ENCODE assay signal across 28 mouse cellular contexts in the genomic region with DNA sequence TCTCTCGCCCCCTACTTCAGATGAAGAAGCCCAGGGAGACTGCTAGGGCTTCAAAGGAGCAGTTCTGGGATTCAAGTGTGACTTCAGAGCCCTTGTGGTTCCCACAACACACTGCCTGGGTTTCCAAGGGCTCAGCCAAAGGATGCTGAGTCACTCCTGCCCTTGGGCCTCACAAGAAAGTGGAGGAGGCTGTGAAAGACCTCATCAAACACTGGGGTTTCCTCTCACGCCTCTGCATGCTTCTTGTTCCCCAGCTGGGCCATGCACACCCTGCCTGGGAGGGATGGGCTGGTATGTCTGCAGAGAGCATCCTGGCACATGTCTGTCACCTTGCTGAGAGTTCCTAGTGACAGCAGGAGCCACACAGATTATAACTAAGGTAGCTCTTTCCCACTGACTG.
DNase-seq lines count a peak whose midpoint lies in the region; ATAC-seq lines count a peak whose summit lies in the region.
"Had no signal": no experiment of that assay in that cellular context is flagged by ENCODE, and none has a peak within 500 bp of the region (broad histone marks: within the 10 kb centered on the region; RNA-seq: fewer than 3 reads in every experiment).

No protein-coding gene starts in this region.

- H3K36me3 ChIP-seq in hindbrain, embryonic 14.5 days (replicated peaks; ENCODE audit: control insufficient read depth, insufficient read depth) = no peaks in the 10 kb centered on the region
- H3K36me3 ChIP-seq: forebrain, embryonic 12.5 days; G1E; heart, embryonic 13.5 days; liver, embryonic 12.5 days; midbrain, embryonic 12.5 days; stomach, embryonic 15.5 days had no signal

- no peak overlapping the region for H3K4me2 ChIP-seq in hindbrain, embryonic 14.5 days (replicated peaks)
- H3K4me2 ChIP-seq: forebrain, embryonic 12.5 days; heart, embryonic 13.5 days; liver, embryonic 12.5 days; midbrain, embryonic 12.5 days; stomach, embryonic 15.5 days had no signal

- no peak overlapping the region for H3K27ac ChIP-seq in hindbrain, embryonic 14.5 days
- H3K27ac ChIP-seq: forebrain, embryonic 12.5 days; heart, embryonic 13.5 days; hindbrain, postnatal 0 days; layer of hippocampus, adult 2 months; liver, embryonic 12.5 days; midbrain, embryonic 12.5 days; stomach, embryonic 15.5 days had no signal

- 69% methylated on average over 2 of the region's 2 CpGs for WGBS in hindbrain, embryonic 14.5 days

- H3K4me1 ChIP-seq in hindbrain, embryonic 14.5 days (replicated peaks; ENCODE audit: control insufficient read depth, insufficient read depth, low read length) = peaks cover 9% of the 10 kb centered on the region
- H3K4me1 ChIP-seq: heart, embryonic 13.5 days; liver, embryonic 12.5 days; midbrain, embryonic 12.5 days; stomach, embryonic 15.5 days had no signal

- H3K4me3 ChIP-seq in hindbrain, embryonic 14.5 days (replicated peaks; ENCODE audit: low read length) = no peak overlapping the region
- H3K4me3 ChIP-seq: erythroblast, embryonic 14.5 days; forebrain, embryonic 12.5 days; heart, embryonic 13.5 days; layer of hippocampus, adult 2 months; liver, embryonic 12.5 days; midbrain, embryonic 12.5 days; stomach, embryonic 15.5 days had no signal

- H3K9me3 ChIP-seq in hindbrain, embryonic 14.5 days (ENCODE audit: control insufficient read depth, low read length) = no peaks in the 10 kb centered on the region
- H3K9me3 ChIP-seq: forebrain, embryonic 12.5 days; heart, embryonic 13.5 days; liver, embryonic 12.5 days; megakaryocyte, embryonic 14.5 days; midbrain, embryonic 12.5 days; stomach, embryonic 15.5 days had no signal

- H3K27me3 ChIP-seq in hindbrain, embryonic 14.5 days (ENCODE audit: control insufficient read depth, insufficient read depth, low read length) = no peaks in the 10 kb centered on the region
- H3K27me3 ChIP-seq: liver, embryonic 12.5 days; stomach, embryonic 15.5 days had no signal

- no peak overlapping the region for H3K9ac ChIP-seq in hindbrain, embryonic 14.5 days
- H3K9ac ChIP-seq: forebrain, embryonic 12.5 days; forebrain, postnatal 0 days; heart, embryonic 13.5 days; liver, embryonic 12.5 days; liver, postnatal 0 days; midbrain, embryonic 12.5 days; stomach, embryonic 15.5 days had no signal

- peak; percentile 85 for DNase-seq in 3T3-L1 (ENCODE audit: low read depth, low spot score)
- peak; percentile 71 for DNase-seq in CD4-positive helper T cell, adult 2 months (ENCODE audit: low read depth, low spot score)
- peak; percentile 35 for DNase-seq in brain, adult 2 months (ENCODE audit: low read depth, low spot score)
- peak; percentile 22 for DNase-seq in thymus, postnatal 25 days
- DNase-seq in hindbrain, embryonic 14.5 days (ENCODE audit: low spot score) = no peak
- DNase-seq in right cerebral cortex, postnatal 4 days = no peak
- DNase-seq in gastrocnemius, adult 8-10 months (ENCODE audit: low spot score in 2 of 2) = no peak
- DNase-seq: adrenal gland, adult 2 months; cerebellum, adult 2 months; cerebellum, postnatal 14 days; forebrain, postnatal 0 days; gastrocnemius, postnatal 10 days; heart, postnatal 10 days; kidney, postnatal 25 days; left cerebral cortex, postnatal 4 days; liver, postnatal 0 days; lung, postnatal 36 days had no signal

- no peak for ATAC-seq in hindbrain, embryonic 14.5 days (ENCODE audit: low FRiP score)
- ATAC-seq: forebrain, postnatal 0 days; hindbrain, postnatal 0 days; intestine, embryonic 16.5 days; liver, embryonic 12.5 days; liver, postnatal 0 days had no signal

Comparison
In these comparisons a context has a peak if more than half of its experiments do, and no peak if none do; other contexts are left out.
1. DNase-seq: peak in 3T3-L1 (single experiment), CD4-positive helper T cell, adult 2 months (single experiment), brain, adult 2 months (single experiment) and thymus, postnatal 25 days (single experiment); none in hindbrain, embryonic 14.5 days (single experiment), right cerebral cortex, postnatal 4 days (single experiment) and gastrocnemius, adult 8-10 months (0 of 2).